Mouse (Mus musculus) olfactory bulb, adult 2 months (tissue): ENCODE data around the gene Degs2.

Experiments
- CTCF ChIP-seq: fragments of 200-500 bp; IDR thresholded peaks from 2 replicates; pipeline ENCODE4 v1.5.1; 2012; ENCODE audit warnings: low read depth, mild to moderate bottlenecking, low read length, moderate library complexity; ENCODE audit not compliant: insufficient read depth
- POLR2A ChIP-seq: fragments of 200-500 bp; IDR thresholded peaks from 2 replicates; pipeline ENCODE4 v1.6.1; 2012; ENCODE audit warnings: mild to moderate bottlenecking, low read depth, low read length, moderate library complexity; ENCODE audit not compliant: insufficient read depth

- no peak for TF ChIP-seq CTCF
- TF ChIP-seq POLR2A = no peak
Observed at GRCm38 (mm10) chr12:108653358-108654335, 48.5 kb downstream of the Degs2 start.
